Mouse (Mus musculus): ENCODE results near the gene Sim1.

Sim1 gene

DNA sequence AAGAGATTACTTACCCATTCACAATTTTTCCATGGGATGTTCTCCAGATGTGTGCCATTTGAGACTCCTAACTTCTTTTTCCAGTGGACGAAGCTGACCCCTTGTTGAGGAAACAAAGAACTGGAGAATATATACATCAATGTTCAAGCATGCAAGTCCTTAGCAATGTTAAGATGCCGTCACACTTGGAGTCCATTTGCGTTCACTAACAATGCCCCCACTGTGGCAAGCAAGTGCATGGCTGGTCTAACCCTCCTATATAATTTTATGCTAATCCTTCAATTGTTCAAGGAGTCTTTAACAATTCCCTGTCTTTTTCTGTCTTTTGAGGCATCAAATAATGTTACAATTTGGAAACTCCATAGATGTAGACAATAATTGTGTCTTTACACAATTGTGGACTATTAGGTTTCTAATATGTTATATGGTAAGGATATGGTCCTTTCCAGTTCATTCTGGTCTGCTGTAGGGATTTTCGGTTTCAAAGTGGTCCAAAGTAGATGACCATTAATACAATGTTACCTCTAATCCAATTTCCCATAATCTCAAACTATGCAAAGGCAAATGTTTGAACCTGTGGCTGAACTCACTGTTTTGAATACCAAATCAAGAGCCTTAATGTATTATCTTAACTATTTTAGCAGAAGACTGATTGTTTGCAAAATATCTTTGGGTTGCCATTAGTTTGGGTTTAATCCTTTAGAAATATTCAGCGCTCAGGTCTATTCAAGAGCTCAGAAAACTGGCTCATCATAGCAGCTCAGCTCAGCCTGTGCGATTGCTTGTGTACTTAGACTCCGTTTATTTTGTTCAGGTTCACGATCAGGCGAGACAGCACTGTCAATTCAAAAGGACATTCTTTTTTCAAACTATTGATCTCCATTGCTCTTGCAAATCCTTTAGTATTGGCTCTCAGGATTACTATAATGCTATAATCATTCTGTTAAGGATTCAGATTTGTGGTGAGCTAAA, 129.0 kb downstream of the Sim1 start:
- in situ Hi-C loops (cut with MboI, MseI) = no loop called here
